Mouse (Mus musculus): ENCODE measurements around the gene Ube2t. TPM values are rescaled to one million over a fixed set of nuclear protein-coding genes. Genes with fewer than 3 reads are reported as not detected.

Gene Ube2t
- total RNA-seq, 2 experiments from 2014 or later: 7.8 to 43.6 TPM

GRCm38 (mm10) chr1:135021936-135022335, 59.6 kb downstream of the Ube2t start:
- ATAC-seq (replicated peaks; ENCODE audit: low FRiP score, poor library complexity, severe bottlenecking): no peak

GRCm38 (mm10) chr1:135023583-135023982, 61.2 kb downstream of the Ube2t start:
- ATAC-seq (replicated peaks; ENCODE audit: low FRiP score, poor library complexity, severe bottlenecking): no peak

Other genes with a start within 250 kb of the Ube2t start
- 0.63 and 1.5 TPM in 2 replicates for gene Ppp1r12b, start 6.6 kb upstream of the Ube2t start, total RNA-seq (2015; ENCODE audit: low replicate concordance)
- 5.2 and 5.9 TPM in 2 replicates for gene Ppp1r12b, start 6.6 kb upstream of the Ube2t start, total RNA-seq (2017; ENCODE audit: low replicate concordance)
- not detected in 2 replicates for gene Lgr6, start 142.7 kb downstream of the Ube2t start, total RNA-seq (2015; ENCODE audit: low replicate concordance)
- gene Lgr6, start 142.7 kb downstream of the Ube2t start, total RNA-seq (2017; ENCODE audit: low replicate concordance): not detected in 2 replicates
- gene Ptpn7, start 170.1 kb downstream of the Ube2t start, total RNA-seq (2015; ENCODE audit: low replicate concordance): 14.6 and 15.5 TPM in 2 replicates
- 22.7 and 23.9 TPM in 2 replicates for gene Ptpn7, start 170.1 kb downstream of the Ube2t start, total RNA-seq (2017; ENCODE audit: low replicate concordance)
- 22.3 and 23.4 TPM in 2 replicates for gene Arl8a, start 184.3 kb downstream of the Ube2t start, total RNA-seq (2015; ENCODE audit: low replicate concordance)
- 7.2 and 11.9 TPM in 2 replicates for gene Arl8a, start 184.3 kb downstream of the Ube2t start, total RNA-seq (2017; ENCODE audit: low replicate concordance)
- 1.0 TPM in 1 of 2 replicates, not detected in the other for gene Gpr37l1, start 205.1 kb downstream of the Ube2t start, total RNA-seq (2015; ENCODE audit: low replicate concordance)
- gene Gpr37l1, start 205.1 kb downstream of the Ube2t start, total RNA-seq (2017; ENCODE audit: low replicate concordance): not detected in 2 replicates

All from erythroblast, adult 5-6 weeks (primary cell).